Comparison of ENCODE assay signal across 8 mouse cellular contexts in genomic region chr1:132388813-132389803, GRCm38 (mm10). TPM values are rescaled to one million over a fixed set of nuclear protein-coding genes. Genes with fewer than 3 reads are reported as not detected.
A peak's percentile ranks its signal among the peaks of the same experiment; 100 is the strongest.
DNase-seq lines count a peak whose midpoint lies in the region; ATAC-seq and TF ChIP-seq lines count a peak whose summit lies in the region.

No protein-coding gene starts in this region.

- peaks cover 24% of the 10 kb centered on the region for H3K27me3 ChIP-seq in erythroblast, embryonic 14.5 days (ENCODE audit: control insufficient read depth)
- H3K27me3 ChIP-seq in intestine, embryonic 14.5 days (replicated peaks; ENCODE audit: control insufficient read depth, insufficient read depth, low read length), result no peaks in the 10 kb centered on the region
- H3K27me3 ChIP-seq in midbrain, embryonic 11.5 days (ENCODE audit: control insufficient read depth, insufficient read depth, low read length), result no peaks in the 10 kb centered on the region

- no peak for TF ChIP-seq POLR2A in lung, adult 2 months (IDR thresholded peaks at IDR 0.05; ENCODE audit: borderline replicate concordance, extremely low read depth, low read depth, low read length)

- peaks cover 13% of the 10 kb centered on the region for H3K4me1 ChIP-seq in lung, adult 2 months (ENCODE audit: control insufficient read depth, insufficient read depth, low read length)
- peaks cover 75% of the 10 kb centered on the region for H3K4me1 ChIP-seq in erythroblast, embryonic 14.5 days (ENCODE audit: control insufficient read depth)
- H3K4me1 ChIP-seq in intestine, embryonic 14.5 days (replicated peaks; ENCODE audit: control insufficient read depth, insufficient read depth, low read length), result peaks cover 39% of the 10 kb centered on the region
- peaks cover 53% of the 10 kb centered on the region for H3K4me1 ChIP-seq in midbrain, embryonic 11.5 days (ENCODE audit: control insufficient read depth, insufficient read depth, low read length)

- peak; percentile 19 for DNase-seq in lung, adult 2 months
- no peak for DNase-seq in lung, postnatal 14 days
- no peak for DNase-seq in intestine, embryonic 14.5 days (ENCODE audit: low spot score)
- no peak for DNase-seq in midbrain, embryonic 11.5 days (ENCODE audit: low spot score, missing footprints)
- no peak for DNase-seq in urinary bladder, adult 18-20 months (ENCODE audit: low spot score in 2 of 2)
- DNase-seq in layer of hippocampus, adult 9-10 months (ENCODE audit: low spot score), result no peak
- DNase-seq in frontal cortex, postnatal 14 days (ENCODE audit: low spot score in 2 of 2), result no peak

- peak overlapping the region; percentile 57 for H3K4me3 ChIP-seq in lung, adult 2 months (replicated peaks; ENCODE audit: extremely low read depth, low read depth, low read length)
- H3K4me3 ChIP-seq in erythroblast, embryonic 14.5 days (replicated peaks), result peak overlapping the region; percentile 89
- H3K4me3 ChIP-seq in intestine, embryonic 14.5 days (ENCODE audit: low read depth, low read length), result peak overlapping the region; percentile 72; the same call in 1 of the 2 replicates
- H3K4me3 ChIP-seq in midbrain, embryonic 11.5 days (ENCODE audit: low read depth, low read length), result peak overlapping the region; percentile 82

- no peaks in the 10 kb centered on the region for H3K9me3 ChIP-seq in erythroblast, embryonic 14.5 days (ENCODE audit: control insufficient read depth, low read length)
- no peaks in the 10 kb centered on the region for H3K9me3 ChIP-seq in intestine, embryonic 14.5 days (ENCODE audit: control insufficient read depth, low read length)
- H3K9me3 ChIP-seq in midbrain, embryonic 11.5 days (ENCODE audit: control insufficient read depth, low read length), result no peaks in the 10 kb centered on the region

- H3K36me3 ChIP-seq in erythroblast, embryonic 14.5 days (ENCODE audit: control insufficient read depth), result peaks cover 58% of the 10 kb centered on the region
- H3K36me3 ChIP-seq in intestine, embryonic 14.5 days (ENCODE audit: control insufficient read depth, insufficient read depth, low read length), result no peaks in the 10 kb centered on the region
- H3K36me3 ChIP-seq in midbrain, embryonic 11.5 days (ENCODE audit: control insufficient read depth, insufficient read depth, low read length), result no peaks in the 10 kb centered on the region

- WGBS in lung, adult 2 months, result 39% methylated on average over 8 of the region's 8 CpGs
- WGBS in intestine, embryonic 14.5 days, result 38% methylated on average over 8 of the region's 8 CpGs
- 57% methylated on average over 8 of the region's 8 CpGs for WGBS in midbrain, embryonic 11.5 days

- H3K4me2 ChIP-seq in intestine, embryonic 14.5 days (ENCODE audit: low read length), result peak overlapping the region; percentile 87
- peak overlapping the region; percentile 89 for H3K4me2 ChIP-seq in midbrain, embryonic 11.5 days

- no peak for ATAC-seq in intestine, embryonic 14.5 days (replicated peaks; ENCODE audit: low FRiP score, low TSS enrichment, low read depth)
- ATAC-seq in midbrain, embryonic 11.5 days (ENCODE audit: low FRiP score), result no peak

- no peak for TF ChIP-seq CTCF in lung, adult 2 months (IDR thresholded peaks at IDR 0.05; ENCODE audit: insufficient read depth, low read length)

- H3K9ac ChIP-seq in intestine, embryonic 14.5 days (ENCODE audit: low read length), result no peak overlapping the region
- peak overlapping the region; percentile 95 for H3K9ac ChIP-seq in midbrain, embryonic 11.5 days (ENCODE audit: low read length)

- H3K27ac ChIP-seq in intestine, embryonic 14.5 days (ENCODE audit: low read depth), result no peak overlapping the region
- peak overlapping the region; percentile 7; the same call in 1 of the 2 replicates for H3K27ac ChIP-seq in midbrain, embryonic 11.5 days (ENCODE audit: low read depth, low read length)

RNA-seq across cellular contexts. Expression of gene Tmcc2, which starts 2.0 kb away (rescaled TPM):
- 135 and 154 TPM in 2 replicates for polyA plus RNA-seq in lung, adult 2 months (2012; rRNA removed)
- 409 and 495 TPM in 2 replicates for polyA plus RNA-seq in erythroblast, embryonic 14.5 days (2012)
- polyA plus RNA-seq in intestine, embryonic 14.5 days (2014; fragmentation: Nextera tagmentation; extraction: Ambion mirVana), result 6.4 and 7.8 TPM in 2 replicates
- polyA plus RNA-seq in midbrain, embryonic 11.5 days (2014; fragmentation: Nextera tagmentation; extraction: Ambion mirVana), result 8.9 and 11.1 TPM in 2 replicates

RNA-seq across cellular contexts. Expression of gene Dstyk, which starts 28.2 kb away (rescaled TPM):
- 14.9 and 17.7 TPM in 2 replicates for polyA plus RNA-seq in lung, adult 2 months (2012; rRNA removed)
- polyA plus RNA-seq in erythroblast, embryonic 14.5 days (2012), result 0.07 and 0.09 TPM in 2 replicates
- 11.4 and 13.1 TPM in 2 replicates for polyA plus RNA-seq in intestine, embryonic 14.5 days (2014; fragmentation: Nextera tagmentation; extraction: Ambion mirVana)
- 11.6 and 13.0 TPM in 2 replicates for polyA plus RNA-seq in midbrain, embryonic 11.5 days (2014; fragmentation: Nextera tagmentation; extraction: Ambion mirVana)

Comparison
In these comparisons a context has a peak if more than half of its experiments do, and no peak if none do; other contexts are left out.
1. RNA of gene Tmcc2, which starts 2.0 kb away (polyA plus RNA-seq): 409 to 495 TPM in erythroblast, embryonic 14.5 days and 135 to 154 TPM in lung, adult 2 months; 8.9 to 11.1 TPM in midbrain, embryonic 11.5 days and 6.4 to 7.8 TPM in intestine, embryonic 14.5 days; every median in the first group is over 10 times any median in the second.
2. RNA of gene Dstyk, which starts 28.2 kb away (polyA plus RNA-seq): 14.9 to 17.7 TPM in lung, adult 2 months, 11.6 to 13.0 TPM in midbrain, embryonic 11.5 days and 11.4 to 13.1 TPM in intestine, embryonic 14.5 days; 0.07 to 0.09 TPM in erythroblast, embryonic 14.5 days; every median in the first group is over 10 times any median in the second.
3. Peak in every context shown above with its lines, with median percentiles within 50 percentile points of each other: H3K4me3 ChIP-seq.